Mouse (Mus musculus): Measurements from ENCODE around the gene Igfbpl1.
A peak's percentile ranks its signal among the peaks of the same experiment; 100 is the strongest.

The Igfbpl1 gene

DNA sequence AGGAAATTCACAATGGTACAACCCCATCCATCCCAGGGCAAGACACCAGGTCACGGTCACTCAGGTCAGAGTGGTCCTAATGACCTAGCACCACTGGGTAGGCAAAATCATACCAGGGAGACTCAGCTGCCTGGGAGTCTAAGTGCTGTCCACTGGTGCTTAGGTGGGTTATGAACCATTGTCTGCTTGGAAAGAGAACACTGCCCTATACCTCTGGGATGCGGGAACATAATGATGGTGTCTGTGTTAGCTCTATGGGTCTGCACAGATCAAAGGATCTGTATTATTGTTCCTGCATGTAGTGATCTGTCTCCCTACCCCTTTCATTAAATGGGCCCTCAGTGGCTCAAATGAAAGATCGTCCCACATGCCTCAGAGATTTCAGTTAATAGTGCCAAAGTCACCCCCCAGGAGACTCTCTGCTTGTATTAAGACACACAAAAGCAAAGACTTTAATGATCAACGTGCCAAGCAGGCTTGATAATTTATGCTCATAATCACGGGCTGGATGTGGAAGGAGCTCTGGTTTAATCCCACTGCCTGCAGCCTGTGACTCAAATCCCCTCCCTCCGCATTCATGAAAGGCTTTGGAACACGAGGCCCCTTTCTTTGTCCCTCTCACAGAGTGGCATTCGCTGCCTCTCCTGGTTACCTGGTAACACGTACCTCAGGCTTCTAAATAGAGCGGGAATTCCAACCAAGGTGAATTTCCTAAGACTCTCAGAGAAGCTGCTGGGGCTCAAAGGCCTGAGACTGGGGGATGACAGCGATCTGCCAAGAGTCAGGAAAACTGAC, 3.7 kb downstream of the Igfbpl1 start:
- no peak for DNase-seq (ENCODE audit: low spot score in 2 of 2)

DNA sequence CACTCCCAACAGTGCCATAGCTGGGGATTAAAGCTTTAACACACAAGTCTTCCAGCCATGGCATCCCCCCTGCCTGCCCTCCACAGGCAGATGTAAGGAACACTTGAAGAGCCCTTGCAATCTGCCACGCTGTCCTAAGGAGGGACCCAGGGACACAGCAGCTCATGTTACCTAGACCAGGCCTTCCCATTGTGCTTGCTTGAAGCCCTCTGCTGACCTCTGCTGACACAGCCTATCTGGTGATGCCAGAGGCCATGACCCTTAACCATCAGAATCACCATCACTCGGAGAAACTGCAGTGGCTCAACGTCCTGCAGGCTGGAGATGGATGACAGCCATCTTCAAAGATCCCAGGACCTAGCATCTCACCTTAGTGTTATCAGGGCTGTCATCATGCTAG, 4.7 kb downstream of the Igfbpl1 start:
- DNase-seq (ENCODE audit: low spot score in 2 of 2) = no peak

DNA sequence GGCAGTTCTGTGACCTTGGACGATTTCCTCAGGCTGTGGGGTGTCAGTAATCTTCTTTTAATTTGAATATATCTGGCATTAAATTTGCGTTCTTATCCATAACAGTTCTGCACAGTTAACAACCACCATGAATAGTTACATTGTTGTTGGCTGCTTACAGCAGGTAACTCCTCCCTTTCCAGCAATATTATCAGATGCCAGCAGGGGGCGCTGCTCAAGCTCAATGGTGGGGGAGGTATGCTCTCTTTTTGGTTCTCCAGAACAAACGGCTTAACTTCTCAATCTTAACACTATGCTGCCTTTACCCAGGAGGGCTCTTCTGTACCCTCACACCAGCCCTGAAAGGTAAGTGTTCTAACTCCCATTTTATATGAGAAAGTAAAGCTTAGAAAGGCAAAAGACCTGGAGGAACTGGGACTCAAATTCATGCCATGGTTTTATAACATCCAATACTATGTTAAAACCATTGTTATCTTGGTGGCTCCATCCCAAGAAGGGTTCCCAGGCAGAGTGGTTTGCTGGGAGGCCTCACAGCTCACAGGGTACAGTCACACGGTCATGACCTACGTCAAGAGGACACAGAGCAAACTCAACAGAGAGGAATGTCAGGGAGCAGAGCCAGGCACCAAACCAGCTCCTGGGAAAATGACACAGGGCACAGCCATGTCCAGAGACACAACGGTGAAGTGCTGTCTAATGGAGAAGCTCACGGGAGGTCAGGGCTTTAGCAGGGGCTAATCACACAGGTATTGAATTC, 6.5 kb downstream of the Igfbpl1 start:
- peak; percentile 34 to 62 for DNase-seq (ENCODE audit: low spot score in 2 of 2)

DNA sequence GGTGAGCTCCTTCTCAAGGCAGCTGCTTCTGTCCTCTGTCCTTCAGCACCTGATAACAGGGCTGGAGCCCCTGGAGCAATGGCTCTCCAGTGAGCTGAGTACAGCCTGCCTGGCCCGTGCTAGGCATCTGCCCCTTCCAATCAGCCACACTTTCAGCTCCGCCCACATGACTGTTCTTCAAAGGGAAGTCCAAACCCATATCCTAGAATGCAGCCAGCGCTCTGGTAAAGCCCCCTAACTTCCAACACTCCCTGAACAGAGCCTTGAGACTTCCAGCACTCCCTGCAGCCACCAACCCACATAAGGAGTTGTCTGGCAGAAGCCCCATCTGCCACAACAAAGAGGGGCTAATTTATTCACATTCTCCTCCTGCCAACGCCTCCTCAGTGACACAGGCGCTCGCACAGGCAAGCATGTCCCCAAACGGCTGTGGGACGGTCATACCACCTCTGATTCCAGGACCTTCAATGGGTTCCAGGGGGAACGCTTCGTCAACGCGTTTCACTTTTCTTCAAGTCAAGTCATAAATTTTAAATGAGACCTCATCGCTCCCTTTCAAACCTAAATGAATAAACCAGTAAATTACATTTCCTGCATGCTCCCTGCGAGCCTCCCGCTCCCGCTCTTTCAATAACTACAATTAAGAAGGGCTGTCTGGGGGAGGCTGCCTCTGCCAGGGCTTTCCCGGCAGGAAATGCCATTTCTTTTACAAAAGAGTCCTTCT, 7.4 kb downstream of the Igfbpl1 start:
- DNase-seq (ENCODE audit: low spot score in 2 of 2) = peak; percentile 37 to 54

DNA sequence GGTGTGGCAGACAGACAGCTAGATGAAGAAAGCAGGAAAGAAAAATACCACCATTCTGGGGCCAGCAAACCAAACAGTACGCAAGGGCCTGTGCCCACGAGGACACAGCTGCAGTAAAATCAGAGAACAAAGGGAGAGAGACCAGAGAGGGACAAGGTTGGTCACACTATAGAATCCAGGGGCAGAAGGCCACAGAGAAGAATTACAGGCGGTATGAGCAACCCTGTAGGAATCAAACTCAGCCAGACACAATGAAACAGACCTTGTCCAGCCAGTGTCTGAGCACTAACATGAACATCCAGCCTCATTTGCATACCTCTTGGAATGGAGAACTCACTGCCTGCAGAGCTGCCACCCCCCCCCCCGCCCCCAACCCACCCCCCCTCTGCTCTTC, 7.9 kb downstream of the Igfbpl1 start:
- DNase-seq (ENCODE audit: low spot score in 2 of 2) = no peak

DNA sequence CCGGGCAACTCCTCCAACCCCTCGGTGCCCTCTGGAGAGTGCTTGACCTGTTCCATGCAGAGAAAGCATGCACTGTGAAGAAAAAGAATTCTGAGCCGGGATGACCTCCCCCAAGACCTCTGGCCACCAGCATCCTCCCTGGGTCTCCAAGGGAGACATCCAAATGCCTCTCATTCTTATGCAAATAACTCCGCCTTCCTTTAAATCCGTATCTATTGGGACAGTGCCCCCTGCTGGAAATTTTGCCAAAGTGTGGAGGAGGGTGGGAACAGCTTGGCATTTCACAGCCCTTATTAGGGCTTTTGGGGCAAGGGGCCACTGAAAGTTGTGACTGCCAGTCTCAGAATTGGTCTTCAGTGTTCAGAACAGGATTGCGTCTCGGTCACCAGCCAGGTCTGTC, 11.2 kb downstream of the Igfbpl1 start:
- DNase-seq (ENCODE audit: low spot score in 2 of 2) = peak; percentile 34 to 53

DNA sequence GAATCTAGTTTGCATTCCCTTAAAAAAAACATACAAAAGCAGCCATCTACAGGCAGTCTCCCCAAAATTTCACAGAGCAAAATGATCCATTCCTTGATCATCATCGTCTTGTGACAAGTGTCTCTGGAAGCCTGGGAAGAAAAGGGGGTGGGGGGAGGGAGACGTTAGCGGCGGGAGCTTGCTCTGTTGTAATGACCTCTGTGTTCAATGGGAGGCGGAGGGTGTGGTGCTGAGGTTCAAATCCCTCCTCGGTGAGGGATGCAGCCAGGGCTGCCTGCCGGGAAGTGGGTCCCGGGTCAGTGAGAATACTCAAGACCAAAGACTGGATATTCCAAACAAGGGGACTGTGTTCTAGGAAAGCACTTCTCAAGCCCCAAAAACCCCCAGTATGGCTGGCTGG, 15.5 kb downstream of the Igfbpl1 start:
- DNase-seq (ENCODE audit: low spot score in 2 of 2) = no peak

DNA sequence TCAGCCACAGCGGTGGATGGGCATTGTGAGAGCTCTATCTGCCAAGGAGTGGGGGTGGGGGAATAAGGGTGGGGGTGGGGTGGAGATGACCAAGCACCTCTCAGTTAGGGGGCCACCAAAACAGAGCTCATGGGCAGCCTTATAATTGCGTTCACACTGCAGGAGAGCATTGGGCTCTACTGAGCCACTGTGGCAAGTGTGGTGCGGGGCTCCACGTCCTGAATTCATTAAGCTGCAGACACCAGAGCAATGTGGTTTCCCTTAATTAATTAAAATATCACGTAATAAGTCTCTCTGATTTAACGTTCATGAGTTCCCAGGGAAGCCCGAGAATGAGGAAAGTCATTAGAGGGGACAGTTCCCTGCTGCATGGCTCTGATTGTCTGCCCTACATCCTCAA, 18.7 kb downstream of the Igfbpl1 start:
- DNase-seq (ENCODE audit: low spot score in 2 of 2) = no peak

DNA sequence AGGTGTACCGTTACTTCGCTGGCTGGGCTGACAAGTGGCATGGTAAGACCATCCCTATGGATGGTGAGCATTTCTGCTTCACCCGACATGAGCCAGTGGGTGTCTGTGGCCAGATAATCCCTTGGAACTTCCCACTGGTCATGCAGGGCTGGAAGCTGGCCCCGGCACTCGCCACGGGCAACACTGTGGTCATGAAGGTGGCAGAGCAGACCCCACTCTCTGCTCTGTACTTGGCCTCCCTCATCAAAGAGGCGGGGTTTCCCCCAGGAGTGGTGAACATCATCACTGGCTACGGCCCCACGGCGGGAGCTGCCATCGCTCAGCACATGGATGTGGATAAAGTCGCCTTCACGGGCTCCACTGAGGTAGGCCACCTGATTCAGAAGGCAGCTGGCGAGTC, 23.8 kb downstream of the Igfbpl1 start:
- no peak for DNase-seq (ENCODE audit: low spot score in 2 of 2)

DNA sequence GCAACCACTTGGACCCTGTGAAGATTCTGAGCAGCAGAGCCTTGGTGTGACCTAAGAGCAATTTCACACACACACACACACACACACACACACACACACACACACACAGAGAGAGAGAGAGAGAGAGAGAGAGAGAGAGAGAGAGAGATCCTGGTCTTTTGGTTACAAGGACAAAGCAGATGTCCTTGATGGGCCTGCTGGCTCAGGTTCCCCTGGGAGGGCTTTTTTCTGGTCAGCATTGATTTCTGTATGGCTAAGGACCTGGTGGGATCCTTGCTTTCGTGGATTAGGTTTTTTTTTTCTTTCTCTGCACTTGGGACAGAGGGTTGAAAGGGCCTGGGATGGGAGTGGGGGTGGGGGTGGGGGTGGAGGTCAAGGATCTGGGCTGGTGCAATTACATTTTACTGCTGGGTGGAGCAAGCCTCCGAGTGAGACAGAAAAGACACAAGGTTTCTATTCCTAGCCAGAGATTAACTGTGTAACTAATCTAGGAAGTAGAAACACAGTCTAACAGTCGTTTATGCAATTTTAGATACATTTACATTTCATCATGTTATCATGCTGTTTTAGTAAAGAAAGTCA, 26.7 kb downstream of the Igfbpl1 start:
- DNase-seq (ENCODE audit: low spot score in 2 of 2) = no peak

DNA sequence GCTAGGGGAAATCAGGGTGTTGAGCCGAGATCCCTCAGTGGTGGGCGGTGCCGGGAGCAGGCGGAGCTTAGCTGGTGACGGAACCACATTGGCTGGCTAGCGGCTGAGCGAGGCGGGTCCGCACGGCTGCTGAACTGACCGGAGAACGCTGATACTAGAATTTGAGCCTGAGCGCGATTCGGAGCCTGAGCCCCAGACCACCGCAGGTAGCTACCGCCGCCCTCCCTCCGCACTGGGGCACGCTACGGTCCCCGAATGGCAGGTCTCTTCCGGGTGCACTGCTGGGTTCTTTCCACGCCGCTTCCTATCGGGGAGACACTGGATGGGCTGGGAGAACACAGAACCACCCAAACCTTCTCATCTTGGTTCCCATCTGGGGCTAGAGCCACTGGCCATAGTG, 27.8 kb downstream of the Igfbpl1 start, which contains the start of gene Aldh1b1:
Aldh1b1 (plus strand) TSS at position 59 of the 400 bp plus-strand sequence.
- peak in 1 of 2 experiments; percentile 59 for DNase-seq (ENCODE audit: low spot score in 2 of 2)

DNA sequence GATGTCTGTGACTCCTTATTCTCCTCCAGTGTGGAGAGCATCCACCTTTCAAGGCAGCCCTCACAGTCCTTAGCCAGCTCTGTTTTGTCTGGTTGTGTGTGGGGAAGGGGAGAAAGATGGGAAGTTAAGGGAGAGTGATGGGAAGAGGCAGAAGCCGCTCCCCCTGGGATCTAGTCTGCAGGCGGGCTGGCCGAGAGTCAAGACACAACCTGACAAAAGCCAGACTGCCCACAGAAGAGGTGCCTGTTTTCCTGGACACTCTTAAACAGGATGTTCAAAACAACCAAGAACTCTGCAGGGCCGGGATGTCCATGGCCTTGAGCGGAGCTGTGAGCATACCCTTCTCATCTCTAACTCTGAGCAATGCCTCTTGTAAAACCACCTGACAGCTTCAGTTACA, 30.0 kb downstream of the Igfbpl1 start:
- DNase-seq (ENCODE audit: low spot score in 2 of 2) = no peak

DNA sequence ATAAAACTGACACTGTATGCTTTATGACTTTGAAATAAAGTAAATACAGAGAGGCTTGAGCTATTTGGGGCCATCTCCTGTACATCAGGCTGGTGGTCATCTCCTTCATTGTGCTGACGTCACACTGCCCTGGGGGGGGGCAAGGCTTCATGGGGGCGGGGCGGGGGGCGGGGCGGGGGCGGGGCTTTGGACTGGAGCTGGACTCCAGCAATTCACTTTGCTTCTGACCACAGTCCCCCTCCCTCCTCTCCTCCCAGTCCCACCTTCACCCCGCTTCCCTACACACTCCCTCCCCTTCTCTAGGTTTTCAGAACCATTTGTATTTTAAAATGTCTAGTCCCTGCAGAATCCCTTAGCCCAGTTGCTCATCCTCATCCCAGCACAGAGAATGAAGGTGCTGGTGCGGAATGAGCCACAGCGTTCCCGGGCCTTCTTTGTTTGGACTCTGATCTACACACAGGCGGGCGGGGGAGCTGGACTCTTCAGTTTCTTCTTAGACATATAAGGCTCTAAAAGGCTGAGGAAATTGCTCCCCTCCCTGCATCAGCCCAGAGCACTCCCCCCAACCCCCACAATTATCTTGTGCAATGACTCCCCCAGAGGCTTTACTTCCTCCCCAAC, 31.4 kb downstream of the Igfbpl1 start:
- DNase-seq (ENCODE audit: low spot score in 2 of 2) = no peak

DNA sequence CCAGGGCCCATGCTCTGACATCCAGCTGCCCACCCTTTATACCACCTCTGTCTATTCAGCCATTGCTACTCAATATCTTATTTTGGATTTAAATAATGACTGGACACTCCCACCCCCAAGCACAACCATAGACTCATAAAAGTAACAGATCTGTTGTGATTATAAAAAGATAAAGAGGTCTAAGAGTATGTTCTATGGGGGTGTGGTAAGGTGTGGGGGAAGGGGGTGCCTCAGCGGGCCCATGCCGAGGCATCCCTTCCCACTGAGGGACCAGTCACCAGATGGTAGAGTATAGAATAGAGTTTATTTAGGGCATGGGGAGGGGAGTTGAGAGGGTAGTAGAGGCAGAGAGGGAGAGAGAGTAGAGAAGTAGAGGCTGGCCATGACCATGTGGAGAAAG, 36.7 kb downstream of the Igfbpl1 start:
- no peak for DNase-seq (ENCODE audit: low spot score in 2 of 2)

DNA sequence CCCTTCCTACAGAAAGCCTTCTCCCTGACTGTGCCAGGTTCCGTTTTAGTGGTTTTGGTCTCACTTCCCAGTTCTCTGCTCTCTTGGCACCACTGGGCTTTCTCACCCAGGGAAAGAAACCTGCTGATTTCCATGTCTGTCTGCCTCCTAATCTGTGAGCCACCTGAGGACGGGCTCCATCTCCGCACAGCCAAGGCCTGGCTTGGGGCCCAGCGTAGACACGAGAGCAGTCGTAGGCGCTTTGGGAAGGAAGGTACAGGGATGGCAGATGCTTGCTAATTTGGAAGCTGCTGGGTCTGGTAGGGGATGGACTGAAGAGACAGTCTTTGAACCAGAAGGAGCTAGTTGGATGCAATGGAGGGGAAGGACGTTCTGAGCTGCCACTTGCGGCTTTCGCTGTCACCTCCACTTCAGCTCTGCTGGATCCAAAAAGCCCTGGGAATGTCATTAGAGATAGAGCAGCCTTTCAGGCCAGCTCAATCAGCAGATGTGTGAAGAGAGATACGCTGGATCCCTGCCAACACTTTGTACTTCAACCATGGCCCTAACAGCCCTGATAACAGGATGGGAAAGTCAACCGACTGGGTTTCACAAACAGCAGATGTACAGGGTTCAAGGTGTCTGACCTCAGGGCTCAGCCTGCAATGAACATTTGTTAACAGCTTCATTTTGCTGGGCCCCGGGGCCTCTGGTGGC, 37.3 kb downstream of the Igfbpl1 start:
- DNase-seq (ENCODE audit: low spot score in 2 of 2) = peak; percentile 39 to 49

DNA sequence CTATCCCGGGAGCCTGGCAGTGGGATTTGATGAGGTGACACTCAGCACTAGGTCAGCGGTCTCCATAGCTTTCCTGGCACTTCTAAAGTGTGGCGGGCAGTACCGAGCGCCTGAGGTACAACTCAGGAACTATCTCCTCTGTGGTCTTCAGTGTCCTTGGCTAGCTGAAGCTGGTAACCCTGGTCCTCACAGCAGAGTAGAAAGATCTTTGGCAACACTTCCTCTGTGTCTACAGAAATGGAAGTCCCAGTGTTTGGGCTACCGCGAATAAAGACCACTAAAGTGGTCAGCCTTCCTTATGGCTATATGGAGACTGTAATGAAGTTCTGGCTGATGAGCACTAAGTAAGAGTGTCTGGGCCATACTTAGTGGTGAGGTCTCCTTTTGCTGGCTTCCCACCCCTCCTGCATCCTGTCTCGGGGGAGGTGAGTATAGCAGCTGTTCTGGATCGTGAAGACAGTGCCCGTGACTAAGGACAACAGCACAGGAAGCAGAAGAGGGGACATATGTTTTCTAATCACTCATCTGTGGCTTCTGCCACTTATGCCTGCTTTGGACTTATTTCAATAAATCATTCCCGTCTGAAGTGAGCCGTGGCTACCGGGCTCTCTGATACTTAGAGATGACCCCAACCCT, 38.2 kb downstream of the Igfbpl1 start:
- no peak for DNase-seq (ENCODE audit: low spot score in 2 of 2)

DNA sequence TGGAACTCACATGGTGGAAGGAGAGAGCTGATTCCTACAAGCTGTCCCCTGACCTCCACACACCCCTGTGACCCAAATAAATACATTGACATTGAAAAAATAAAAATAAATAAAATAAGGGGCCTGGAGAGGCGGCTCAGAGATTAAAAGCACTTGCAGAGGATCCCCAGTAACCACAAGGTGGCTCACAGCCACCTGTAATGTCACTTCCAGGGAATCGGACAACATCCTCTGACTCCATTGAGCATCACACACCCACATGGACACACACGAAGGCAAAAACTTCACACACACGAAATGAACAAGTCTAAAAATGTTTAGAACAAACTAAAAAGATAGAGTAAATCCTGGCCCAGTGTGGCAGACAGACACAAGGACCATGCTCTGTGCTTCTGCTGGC, 40.0 kb downstream of the Igfbpl1 start:
- no peak for DNase-seq (ENCODE audit: low spot score in 2 of 2)

DNA sequence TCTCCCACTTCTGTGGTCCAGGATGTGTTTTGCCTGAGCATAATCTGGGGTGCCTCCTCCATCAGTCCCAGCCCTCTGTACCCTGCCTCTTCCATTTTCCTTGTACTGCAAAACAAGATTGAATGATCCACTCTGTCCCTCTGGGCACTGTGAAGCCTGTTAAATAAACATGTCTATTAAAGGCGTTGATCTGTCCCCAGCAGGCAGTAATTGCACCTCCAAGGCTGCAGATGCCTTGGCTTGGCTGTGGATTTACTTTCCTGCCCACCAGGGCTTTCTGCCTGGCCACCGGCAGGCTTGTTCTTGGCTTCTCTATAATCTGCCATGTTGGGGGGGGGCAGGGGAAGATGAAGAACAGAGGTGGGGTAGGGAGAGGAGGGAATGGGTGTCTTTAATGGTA, 40.8 kb downstream of the Igfbpl1 start:
- DNase-seq (ENCODE audit: low spot score in 2 of 2) = no peak

DNA sequence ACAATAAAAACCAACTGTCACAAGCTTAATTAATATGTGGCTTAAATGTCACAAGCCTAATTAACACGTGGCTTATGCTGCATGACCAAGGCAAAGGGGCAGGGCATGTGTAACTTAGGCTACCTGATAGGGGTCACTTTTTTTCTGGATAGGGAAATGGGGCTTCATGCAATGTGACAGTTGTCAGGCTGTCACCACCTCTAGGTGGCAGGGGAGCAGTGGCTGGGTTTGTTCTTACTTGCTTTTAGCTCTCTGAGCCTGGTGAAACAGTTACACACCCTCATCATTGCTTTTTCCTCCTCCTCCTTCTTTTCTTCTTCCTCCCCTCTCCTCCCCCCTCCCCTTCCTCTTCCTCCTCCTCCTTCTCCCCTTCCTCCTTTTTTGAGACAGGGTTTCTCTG, 43.1 kb downstream of the Igfbpl1 start:
- DNase-seq (ENCODE audit: low spot score in 2 of 2) = no peak

DNA sequence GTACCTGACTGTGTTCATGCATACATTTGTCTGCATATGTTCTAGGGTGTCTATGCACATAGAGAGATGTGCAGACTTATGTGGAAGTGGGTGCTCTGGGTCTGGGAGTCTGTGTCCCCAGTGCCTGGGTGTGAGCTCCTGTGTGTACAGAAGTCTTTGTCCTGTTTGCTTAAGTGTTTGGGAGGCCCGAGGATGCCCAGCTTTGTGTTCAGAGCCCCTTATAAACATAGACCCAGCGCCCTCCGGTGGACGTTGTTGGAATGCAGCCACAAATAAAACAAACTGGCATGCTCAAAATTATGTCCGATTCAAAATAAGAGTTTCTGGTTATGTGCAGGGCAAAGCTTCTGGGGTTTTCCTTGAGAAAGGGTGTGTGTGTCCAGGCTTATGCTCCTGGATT, 55.1 kb downstream of the Igfbpl1 start:
- peak in 1 of 2 experiments; percentile 50 for DNase-seq (ENCODE audit: low spot score in 2 of 2)

DNA sequence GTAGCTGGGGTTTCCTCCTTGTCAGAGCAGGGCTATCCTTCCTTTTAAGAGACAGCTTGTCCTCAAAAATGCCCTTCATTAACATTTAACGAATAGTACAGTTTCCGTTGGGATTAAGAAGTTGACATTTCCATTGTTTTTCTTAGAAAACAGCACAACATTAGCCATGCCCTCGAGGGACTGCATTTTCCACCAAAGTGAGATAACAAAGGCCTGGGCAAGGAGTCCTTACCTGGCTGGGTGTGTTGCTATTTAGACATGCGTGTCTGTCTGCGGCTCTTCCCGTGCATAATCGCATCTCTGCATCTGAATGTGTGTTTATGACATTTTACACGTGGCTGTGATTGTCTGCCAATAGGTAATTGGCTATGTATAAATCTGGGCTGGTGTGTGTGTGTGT, 55.5 kb downstream of the Igfbpl1 start:
- DNase-seq (ENCODE audit: low spot score in 2 of 2) = no peak
